Mouse (Mus musculus) cerebellum, postnatal 36 days (tissue): Measurements from ENCODE around the gene Col2a1.

Source experiments
- DNase-seq, 2 experiments: peaks; one replicate each; pipeline ENCODE4 v3.0.0; 2021 to 2022; ENCODE audit warnings: mixed read lengths in 2 of 2

Col2a1 gene

GRCm38 (mm10) chr15:98003822-98004739, at the start of gene Col2a1:
TSS of gene Col2a1 (minus strand) at chr15:98004695.
- peak in 1 of 2 experiments; percentile 11 for DNase-seq

DNA sequence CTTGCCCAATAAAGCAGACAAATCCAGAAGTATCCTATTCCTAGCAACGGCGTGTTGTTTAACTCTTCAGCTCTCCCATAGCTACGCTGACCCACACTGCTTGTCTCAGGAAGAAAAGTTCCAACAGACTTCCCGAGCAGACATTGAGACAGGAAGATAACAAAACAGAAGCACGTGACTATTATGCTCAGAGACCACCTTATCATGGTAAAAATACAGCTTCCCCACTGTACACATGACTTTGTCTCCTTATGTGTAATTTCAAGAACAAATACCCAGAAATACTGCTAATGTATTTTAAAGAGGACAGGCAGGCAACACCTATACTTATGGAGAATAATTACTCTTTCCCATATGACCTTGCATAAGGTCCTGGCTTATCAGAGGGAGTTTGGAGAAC, 47.2 kb upstream of the Col2a1 start:
- DNase-seq, result no peak

DNA sequence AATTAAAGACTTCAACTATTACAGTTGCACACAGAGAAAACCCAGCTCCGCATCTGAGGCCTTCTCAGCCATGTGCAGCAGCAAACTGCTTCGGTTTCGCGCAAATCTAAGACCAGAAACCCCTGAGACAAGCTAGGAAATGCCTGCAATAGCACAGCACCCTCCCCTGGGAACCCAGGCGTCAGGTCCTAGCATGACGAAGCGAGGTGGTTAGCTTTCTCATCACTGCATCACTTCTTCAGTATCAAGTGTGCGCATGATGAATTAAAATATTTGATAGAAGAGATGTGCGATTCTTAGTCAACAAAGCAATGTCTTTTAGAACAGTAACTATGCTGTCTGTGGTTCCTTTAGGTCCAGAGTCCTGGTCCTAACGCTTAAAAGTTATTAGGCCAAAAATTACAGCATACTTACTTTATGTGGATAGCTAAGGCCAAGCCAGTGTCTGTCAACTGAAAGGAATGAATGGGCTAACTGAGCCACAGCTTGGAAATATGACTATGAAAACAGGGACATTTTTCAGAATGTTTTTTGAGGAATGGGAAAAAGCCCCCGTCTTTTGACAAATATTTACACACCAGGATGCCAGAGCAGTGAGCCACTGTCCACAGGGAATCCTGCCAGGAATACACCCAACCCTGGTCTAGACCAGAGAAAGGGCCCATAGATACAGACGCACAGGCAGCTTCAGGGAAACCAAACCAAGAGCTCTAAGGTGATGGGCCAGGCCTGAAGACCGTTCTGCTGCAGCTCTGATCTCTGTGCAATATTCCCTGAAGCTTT, 44.6 kb upstream of the Col2a1 start:
- no peak for DNase-seq

DNA sequence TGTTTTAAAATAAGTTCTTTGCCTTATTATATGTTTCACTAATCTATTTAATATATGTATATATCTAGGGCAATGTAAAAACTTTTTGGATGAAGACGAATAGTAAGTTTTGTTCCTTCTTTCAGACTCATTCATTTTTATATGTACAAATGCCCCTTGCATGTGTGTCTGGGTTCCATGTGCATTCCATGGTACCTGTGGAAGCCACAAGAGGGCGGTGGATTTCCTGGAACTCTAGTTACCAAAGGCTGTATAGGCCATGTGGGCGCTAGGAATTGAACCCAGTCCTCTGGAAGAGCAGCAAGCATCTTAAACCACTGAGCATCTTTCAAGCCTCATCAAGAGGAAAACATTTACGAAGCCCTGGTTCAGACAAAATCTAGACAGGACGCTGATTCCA, 39.9 kb upstream of the Col2a1 start:
- DNase-seq, result no peak

GRCm38 (mm10) chr15:98043967-98044366, 39.5 kb upstream of the Col2a1 start:
- DNase-seq, result no peak

DNA sequence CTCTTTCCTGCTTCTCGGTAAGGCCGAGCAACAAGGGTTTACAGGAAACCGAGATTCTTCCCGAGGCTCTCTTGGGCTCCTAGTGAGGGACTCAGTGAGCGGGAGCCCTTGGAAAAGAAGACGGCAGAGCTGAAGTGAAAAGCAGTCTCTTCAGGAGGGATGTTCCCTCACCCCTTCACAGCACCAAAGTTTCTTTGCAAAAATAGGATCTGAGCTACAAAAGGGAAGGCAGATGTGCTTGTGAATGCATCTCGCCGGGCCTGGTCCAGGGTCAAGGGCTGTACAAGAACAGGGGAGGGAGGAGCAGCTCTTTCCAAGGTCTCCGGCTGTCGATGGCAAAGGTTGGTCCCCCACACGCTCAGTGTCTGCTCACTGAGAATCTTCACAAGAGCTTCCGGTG, 38.0 kb upstream of the Col2a1 start:
- no peak for DNase-seq

DNA sequence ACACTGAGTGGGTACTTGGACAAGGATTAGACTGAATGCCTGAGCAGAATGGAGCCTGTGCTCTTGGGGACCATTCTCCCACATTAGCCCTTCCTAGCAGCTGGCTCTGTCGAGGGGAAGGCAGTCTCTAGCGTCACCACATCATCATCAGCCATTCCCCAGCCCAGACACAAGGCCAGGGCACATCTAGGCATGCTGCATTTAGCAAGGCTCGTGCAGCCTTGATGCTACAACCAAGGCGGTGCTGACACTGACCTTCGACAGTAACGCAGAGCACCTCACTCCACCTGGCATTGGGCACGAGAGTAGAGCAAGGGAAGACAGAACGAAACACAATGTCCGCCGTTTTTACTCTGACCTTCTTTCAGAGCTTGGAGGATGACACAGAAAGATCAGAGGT, 35.2 kb upstream of the Col2a1 start:
- no peak for DNase-seq

DNA sequence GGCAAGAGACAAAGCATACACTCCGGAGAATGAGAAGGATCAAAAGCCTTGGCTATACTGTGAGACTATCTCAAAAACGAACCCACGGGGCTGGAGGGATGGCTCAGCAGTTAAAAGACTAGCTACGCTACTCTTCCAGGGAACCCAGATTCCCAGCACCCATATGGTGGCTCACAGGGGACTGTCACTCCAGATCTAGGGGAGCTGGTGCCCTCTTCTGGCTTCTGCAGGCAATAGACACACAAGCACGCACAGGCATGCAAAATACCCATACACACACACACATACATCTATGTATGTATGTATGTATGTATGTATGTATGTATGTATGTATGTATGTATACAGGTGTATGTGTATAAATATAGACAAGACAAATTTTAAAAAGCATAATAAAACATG, 32.1 kb upstream of the Col2a1 start:
- DNase-seq, result no peak

GRCm38 (mm10) chr15:98035076-98035755, 30.7 kb upstream of the Col2a1 start:
- DNase-seq, result no peak

DNA sequence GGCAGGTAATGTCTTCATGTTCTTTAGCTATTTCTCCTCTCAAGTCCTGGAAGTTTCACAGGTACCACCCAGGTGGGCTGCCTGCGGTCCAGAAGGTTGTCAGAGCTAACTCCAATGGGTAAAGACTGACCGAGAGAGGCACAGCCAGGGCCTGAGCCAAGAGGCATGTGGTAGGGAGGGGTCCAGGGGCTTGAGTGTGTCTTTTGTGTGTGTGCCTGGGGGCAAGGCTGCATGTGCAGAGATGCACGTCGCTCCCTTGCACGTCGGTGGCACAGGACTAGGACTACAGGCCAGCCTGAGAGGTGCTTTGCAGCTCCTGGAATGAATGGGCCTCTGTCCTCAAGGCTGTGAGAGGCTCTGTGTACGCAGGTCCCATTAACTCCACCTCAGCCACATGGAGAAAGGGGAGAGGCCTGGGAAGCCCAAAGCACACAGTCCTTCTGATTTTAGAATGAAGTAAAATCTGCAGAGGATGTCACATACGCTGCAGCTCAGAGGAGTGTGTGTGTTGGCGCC, 28.8 kb upstream of the Col2a1 start:
- no peak for DNase-seq

DNA sequence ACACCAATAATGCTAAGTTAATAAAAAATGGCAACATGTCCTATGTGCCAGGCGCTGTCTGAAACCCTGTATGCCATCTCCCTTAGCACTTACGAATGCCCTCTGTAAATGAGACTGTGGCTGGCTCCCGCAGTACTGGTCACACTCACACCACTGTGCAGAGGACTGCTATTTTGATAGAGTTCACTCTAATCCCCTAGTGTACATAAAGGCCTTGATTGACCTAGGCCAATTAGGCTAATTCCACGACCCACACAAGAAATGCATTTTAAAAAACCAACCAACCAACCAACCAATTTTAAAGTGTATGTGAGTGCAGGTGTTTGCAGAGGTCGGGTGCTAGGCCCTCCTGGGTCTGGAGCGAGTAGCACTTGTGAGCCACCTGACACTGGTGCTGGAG, 25.3 kb upstream of the Col2a1 start:
- DNase-seq, result no peak

- DNase-seq, result no peak
These were observed 22.7 kb upstream of the Col2a1 start for GRCm38 (mm10) chr15:98026967-98027904.

DNA sequence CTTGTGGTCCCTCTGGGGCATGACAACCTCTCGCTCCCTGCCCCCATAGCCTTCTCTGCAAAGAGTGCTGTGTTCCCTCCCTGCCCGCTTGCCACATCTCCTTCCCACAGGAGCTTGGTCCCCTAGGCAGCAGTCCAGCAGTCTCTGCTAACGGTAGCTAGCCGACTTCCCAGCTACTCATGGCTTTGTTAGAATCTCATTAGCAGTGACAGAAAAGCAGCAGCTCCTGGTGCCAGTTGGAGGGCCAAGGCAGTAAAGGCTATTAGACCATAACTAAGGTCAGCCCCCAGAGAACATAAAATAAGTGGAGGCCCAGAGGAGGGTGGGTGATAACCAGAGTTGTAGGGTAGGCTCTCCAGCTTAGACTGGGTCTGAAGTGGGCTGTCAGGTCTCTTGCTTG, 21.1 kb upstream of the Col2a1 start:
- DNase-seq, result no peak

GRCm38 (mm10) chr15:98023137-98023536, 18.6 kb upstream of the Col2a1 start:
- DNase-seq, result no peak

DNA sequence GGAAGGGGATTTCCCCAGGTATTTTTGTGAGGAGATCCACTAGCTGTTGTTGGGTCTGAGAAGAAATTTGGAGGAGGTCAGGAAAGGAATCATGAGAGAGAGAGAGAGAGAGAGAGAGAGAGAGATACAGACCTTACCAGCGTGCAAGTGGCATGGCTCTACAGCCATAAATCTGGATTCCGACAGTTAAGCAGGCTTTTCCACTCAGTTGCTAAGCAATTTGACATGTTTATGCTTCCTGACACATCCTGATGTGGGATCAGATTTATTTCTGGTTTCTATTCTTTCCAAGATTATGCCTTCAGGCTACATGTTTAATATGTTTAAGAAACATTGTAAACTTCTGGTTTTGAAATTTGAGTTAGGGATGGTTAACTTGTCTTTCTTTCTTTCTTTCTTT, 17.4 kb upstream of the Col2a1 start:
- DNase-seq, result no peak

GRCm38 (mm10) chr15:98019047-98019446, 14.6 kb upstream of the Col2a1 start:
- no peak for DNase-seq

GRCm38 (mm10) chr15:98017925-98018324, 13.4 kb upstream of the Col2a1 start:
- no peak for DNase-seq

DNA sequence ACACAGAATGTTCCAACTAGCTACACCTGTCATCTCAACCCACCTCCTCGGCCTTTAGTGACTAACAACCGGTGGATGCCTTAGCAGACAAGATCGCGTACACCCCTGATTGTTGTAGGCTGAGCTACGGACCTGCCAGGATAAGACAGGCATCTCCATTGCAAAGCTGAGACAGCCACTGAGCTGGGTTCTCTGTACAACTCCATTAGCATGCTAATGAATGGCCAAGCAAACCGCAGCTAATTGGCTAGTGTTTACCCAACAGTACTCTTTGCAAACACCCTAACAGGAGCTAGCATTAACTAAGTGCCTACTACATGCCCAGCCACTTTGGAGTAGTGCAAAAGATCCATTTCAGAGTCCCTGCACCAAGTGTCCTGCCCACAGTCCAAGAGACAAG, 8.3 kb upstream of the Col2a1 start:
- no peak for DNase-seq

- DNase-seq, result no peak
These were observed 686 bp upstream of the Col2a1 start for GRCm38 (mm10) chr15:98005181-98005580.

GRCm38 (mm10) chr15:98004740-98005159, 255 bp upstream of the Col2a1 start:
- no peak for DNase-seq

DNA sequence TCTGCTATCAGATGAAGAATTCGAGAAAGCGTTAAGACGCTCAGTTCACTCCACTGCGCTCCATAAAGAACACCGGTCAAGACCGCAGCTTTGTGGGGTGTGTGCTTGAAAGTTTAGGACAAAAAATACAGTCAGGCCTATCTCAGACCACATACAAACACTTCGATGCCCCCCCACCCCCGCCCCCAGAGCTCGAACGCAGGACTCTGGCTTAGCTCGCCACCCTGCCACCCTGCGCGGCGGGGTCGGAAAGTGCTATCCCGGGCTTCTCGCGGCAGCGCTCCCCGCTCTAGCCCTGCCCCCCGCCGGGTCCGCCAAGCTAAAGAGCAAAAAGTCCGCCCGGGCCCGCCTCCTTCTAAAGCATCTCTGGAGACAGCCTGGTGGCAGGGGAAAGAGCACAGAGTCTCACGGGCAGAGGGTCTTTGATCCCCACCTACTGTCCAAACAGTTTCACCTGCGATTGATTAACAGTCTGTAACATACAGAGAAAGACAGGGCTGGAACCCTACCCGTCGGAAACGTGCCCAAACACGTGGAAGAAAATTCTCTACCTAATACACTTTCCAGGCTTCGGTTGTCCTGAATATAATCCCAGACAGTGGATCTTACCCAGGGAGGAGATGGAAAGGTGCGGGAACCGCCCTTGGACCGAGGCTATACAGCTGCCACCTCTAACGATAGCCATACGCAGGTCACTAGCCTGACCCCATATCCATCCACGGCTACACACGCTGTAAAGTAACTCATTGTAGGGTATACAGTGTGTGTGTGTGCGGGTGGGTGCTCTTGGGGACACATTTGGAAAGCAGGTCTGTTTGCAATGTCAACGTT, 1.3 kb downstream of the Col2a1 start:
- DNase-seq, result no peak
